Mouse (Mus musculus): Measurements from ENCODE around the gene Pou5f1.
"Not testable (repeated sequence)": the region's sequence is repeated elsewhere in the genome, so short reads cannot be mapped to it uniquely, and the experiment has no call there.

The Pou5f1 gene

GRCm38 (mm10) chr17:35505776-35506175 lies at the start of gene Pou5f1:
Gene Pou5f1 (plus strand): TSS chr17:35506018.
- no peak for DNase-seq

- not testable (repeated sequence) for DNase-seq
Observed at GRCm38 (mm10) chr17:35458247-35458646, 47.6 kb upstream of the Pou5f1 start.

GRCm38 (mm10) chr17:35460513-35461341 lies 45.1 kb upstream of the Pou5f1 start:
- not testable (repeated sequence) for DNase-seq

- DNase-seq, result not testable (repeated sequence)
Observed at GRCm38 (mm10) chr17:35465651-35466050, 40.2 kb upstream of the Pou5f1 start.

- not testable (repeated sequence) for DNase-seq
Observed at GRCm38 (mm10) chr17:35468936-35469335, 36.9 kb upstream of the Pou5f1 start.

- no peak for DNase-seq
Observed at GRCm38 (mm10) chr17:35469842-35470751, 35.7 kb upstream of the Pou5f1 start, which contains the start of gene H2-Q10. Gene H2-Q10 (plus strand): TSS chr17:35470089.

- DNase-seq, result peak; percentile 41
Observed at GRCm38 (mm10) chr17:35484066-35484465, 21.8 kb upstream of the Pou5f1 start.

- DNase-seq, result no peak
Observed at GRCm38 (mm10) chr17:35485702-35486101, 20.1 kb upstream of the Pou5f1 start.

GRCm38 (mm10) chr17:35486726-35487125 lies 19.1 kb upstream of the Pou5f1 start:
- DNase-seq, result no peak

- DNase-seq, result no peak
Observed at GRCm38 (mm10) chr17:35488041-35488440, 17.8 kb upstream of the Pou5f1 start.

GRCm38 (mm10) chr17:35490320-35490719 lies 15.5 kb upstream of the Pou5f1 start:
- DNase-seq, result no peak

- DNase-seq, result no peak
Observed at GRCm38 (mm10) chr17:35497124-35497523, 8.7 kb upstream of the Pou5f1 start.

- DNase-seq, result no peak
Observed at GRCm38 (mm10) chr17:35502226-35502625, 3.6 kb upstream of the Pou5f1 start.

GRCm38 (mm10) chr17:35502762-35503161 lies 3.1 kb upstream of the Pou5f1 start:
- no peak for DNase-seq

- no peak for DNase-seq
Observed at GRCm38 (mm10) chr17:35503849-35504248, 2.0 kb upstream of the Pou5f1 start.

GRCm38 (mm10) chr17:35504628-35505481 lies 963 bp upstream of the Pou5f1 start:
- no peak for DNase-seq

GRCm38 (mm10) chr17:35506881-35507280 lies 1.1 kb downstream of the Pou5f1 start:
- DNase-seq, result no peak

- DNase-seq, result no peak
Observed at GRCm38 (mm10) chr17:35507556-35508260, 1.9 kb downstream of the Pou5f1 start.

GRCm38 (mm10) chr17:35508279-35508678 lies 2.5 kb downstream of the Pou5f1 start:
- not testable (repeated sequence) for DNase-seq

- no peak for DNase-seq
Observed at GRCm38 (mm10) chr17:35509284-35509683, 3.5 kb downstream of the Pou5f1 start.

- DNase-seq, result no peak
Observed at GRCm38 (mm10) chr17:35512916-35513626, 7.3 kb downstream of the Pou5f1 start.

Measured in cerebellum, adult 8-10 months (tissue).